27 mouse cellular contexts compared by ENCODE assay signal in genomic region chr2:77801430-77801829, GRCm38 (mm10).
"Had no signal": no experiment of that assay in that cellular context is flagged by ENCODE, and none has a peak within 500 bp of the region (broad histone marks: within the 10 kb centered on the region; RNA-seq: fewer than 3 reads in every experiment).

No protein-coding gene starts in this region.

- ATAC-seq: hindbrain, postnatal 0 days; intestine, embryonic 16.5 days; liver, embryonic 12.5 days had no signal

- H3K9me3 ChIP-seq: heart, embryonic 10.5 days; heart, embryonic 13.5 days; heart, embryonic 15.5 days; hindbrain, embryonic 13.5 days; hindbrain, embryonic 15.5 days; kidney, embryonic 15.5 days; limb, embryonic 13.5 days; limb, embryonic 15.5 days; liver, embryonic 12.5 days had no signal

- H3K4me3 ChIP-seq: heart, embryonic 10.5 days; heart, embryonic 13.5 days; heart, embryonic 15.5 days; hindbrain, embryonic 13.5 days; hindbrain, embryonic 15.5 days; kidney, embryonic 15.5 days; limb, embryonic 13.5 days; limb, embryonic 15.5 days; liver, embryonic 12.5 days had no signal

- H3K4me2 ChIP-seq: heart, embryonic 13.5 days; heart, embryonic 15.5 days; hindbrain, embryonic 13.5 days; hindbrain, embryonic 15.5 days; kidney, embryonic 15.5 days; limb, embryonic 13.5 days; limb, embryonic 15.5 days; liver, embryonic 12.5 days had no signal

- H3K27me3 ChIP-seq: heart, embryonic 13.5 days; heart, embryonic 15.5 days; hindbrain, embryonic 13.5 days; hindbrain, embryonic 15.5 days; kidney, embryonic 15.5 days; limb, embryonic 13.5 days; limb, embryonic 15.5 days; liver, embryonic 12.5 days had no signal

- H3K9ac ChIP-seq: heart, embryonic 13.5 days; heart, embryonic 15.5 days; hindbrain, embryonic 13.5 days; hindbrain, embryonic 15.5 days; kidney, embryonic 15.5 days; limb, embryonic 13.5 days; limb, embryonic 15.5 days; liver, embryonic 12.5 days; liver, embryonic 14.5 days had no signal

- H3K36me3 ChIP-seq: heart, embryonic 10.5 days; heart, embryonic 13.5 days; heart, embryonic 15.5 days; hindbrain, embryonic 13.5 days; hindbrain, embryonic 15.5 days; kidney, embryonic 15.5 days; limb, embryonic 13.5 days; limb, embryonic 15.5 days; liver, embryonic 12.5 days had no signal

- H3K4me1 ChIP-seq: heart, embryonic 10.5 days; heart, embryonic 13.5 days; hindbrain, embryonic 13.5 days; hindbrain, embryonic 15.5 days; kidney, embryonic 15.5 days; limb, embryonic 15.5 days; liver, embryonic 12.5 days had no signal

- H3K27ac ChIP-seq: heart, embryonic 10.5 days; heart, embryonic 13.5 days; heart, embryonic 15.5 days; hindbrain, embryonic 13.5 days; hindbrain, embryonic 15.5 days; hindbrain, postnatal 0 days; kidney, embryonic 15.5 days; kidney, postnatal 0 days; limb, embryonic 13.5 days; limb, embryonic 15.5 days; liver, embryonic 12.5 days; liver, embryonic 14.5 days had no signal

- DNase-seq: gastrocnemius, postnatal 14 days; gastrocnemius, postnatal 36 days; heart, adult 18-20 months; heart, postnatal 14 days; heart, postnatal 36 days; kidney, adult 11 months; kidney, adult 2 months; kidney, adult 9 months; kidney, postnatal 14 days; kidney, postnatal 36 days; layer of hippocampus, adult 9-11 months; layer of hippocampus, postnatal 36 days; left cerebral cortex, postnatal 4 days; lung, adult 18-20 months had no signal
